Mouse (Mus musculus) kidney, embryonic 16.5 days (tissue): ENCODE results near the gene Traf3ip3. TPM values are rescaled to one million over a fixed set of nuclear protein-coding genes. Genes with fewer than 3 reads are reported as not detected.
A peak's percentile ranks its signal among the peaks of the same experiment; 100 is the strongest.

Source experiments
- ATAC-seq: fragments of 200-750 bp; cut with Nextera tagmentation; 2 replicates; pipeline ENCODE4 v1.8.0; 2017; ENCODE audit warnings: moderate TSS enrichment; ENCODE audit not compliant: low FRiP score, low TSS enrichment
- H3K27ac ChIP-seq: fragments of 300-500 bp; sonication (generic); 2 replicates; pipeline ENCODE4 v1.5.1; 2014; ENCODE audit warnings: low read length
- H3K27me3 ChIP-seq: fragments of 300-500 bp; sonication (generic); 2 replicates; pipeline ENCODE4 v1.6.1; 2014; ENCODE audit warnings: low read length, control low read depth, mixed read lengths; ENCODE audit not compliant: insufficient read depth
- H3K36me3 ChIP-seq: fragments of 300-500 bp; sonication (generic); 2 replicates; pipeline ENCODE4 v1.6.1; 2014; ENCODE audit warnings: low read length, control low read depth, mixed read lengths; ENCODE audit not compliant: insufficient read depth
- H3K4me1 ChIP-seq: fragments of 300-500 bp; sonication (generic); 2 replicates; pipeline ENCODE4 v1.6.1; 2014; ENCODE audit warnings: low read length, control low read depth, mixed read lengths; ENCODE audit not compliant: insufficient read depth
- H3K4me2 ChIP-seq: fragments of 300-500 bp; sonication (generic); replicated peaks from 2 replicates; pipeline ENCODE4 v1.6.1; 2014; ENCODE audit warnings: low read depth, low read length
- H3K4me3 ChIP-seq: fragments of 300-500 bp; sonication (generic); 2 replicates; pipeline ENCODE4 v1.5.1; 2014; ENCODE audit warnings: mild to moderate bottlenecking, low read length
- H3K9ac ChIP-seq: fragments of 300-500 bp; sonication (generic); replicated peaks from 2 replicates; pipeline ENCODE4 v1.6.1; 2014; ENCODE audit warnings: low read length
- H3K9me3 ChIP-seq: fragments of 300-500 bp; sonication (generic); 2 replicates; pipeline ENCODE4 v1.6.1; 2016; ENCODE audit warnings: low read length, control low read depth
- WGBS: fragments of 180-500 bp; shearing (Covaris S2); extraction: QIAGEN DNeasy Blood & Tissue Kit; methylation state at CpG from one replicate; pipeline ENCODE4 v1.1.7; 2014; 5-methylcytosine and 5-hydroxymethylcytosine counted together
- polyA plus RNA-seq: library from polyadenylated mRNA; unstranded; fragments of >200 nt; fragmentation: Nextera tagmentation; extraction: Ambion mirVana; gene quantifications from 2 replicates; pipeline ENCODE4 v1.2.1, GENCODE M21; 2015

The Traf3ip3 gene
- polyA plus RNA-seq, 1 experiment from 2014 or later, result 2.1 TPM

- Histone ChIP-seq H3K4me2 (no peak overlapping the region), H3K9ac (no peak overlapping the region), H3K4me1 (peaks cover 12% of the 10 kb centered on the region), H3K27me3 (no peaks in the 10 kb centered on the region), H3K27ac (no peak overlapping the region), H3K9me3 (no peaks in the 10 kb centered on the region), H3K36me3 (no peaks in the 10 kb centered on the region), H3K4me3 (no peak overlapping the region)
- no peak for ATAC-seq
- 87% methylated on average over 1 of the region's 1 CpGs for WGBS
These were observed 67.8 kb downstream of the Traf3ip3 start for GRCm38 (mm10) chr1:193133726-193134125.

- Histone ChIP-seq H3K9ac (no peak overlapping the region), H3K36me3 (peaks cover 6% of the 10 kb centered on the region), H3K27ac (no peak overlapping the region), H3K9me3 (no peaks in the 10 kb centered on the region), H3K4me1 (peaks cover 6% of the 10 kb centered on the region), H3K4me3 (no peak overlapping the region), H3K4me2 (no peak overlapping the region), H3K27me3 (no peaks in the 10 kb centered on the region)
- no peak for ATAC-seq
These were observed 69.1 kb downstream of the Traf3ip3 start for GRCm38 (mm10) chr1:193132385-193132784.

GRCm38 (mm10) chr1:193131311-193131948 lies 70.1 kb downstream of the Traf3ip3 start:
- no peak for ATAC-seq
- H3K4me2 ChIP-seq, result no peak overlapping the region
- WGBS, result 34% methylated on average over 6 of the region's 6 CpGs
- no peak overlapping the region for H3K9ac ChIP-seq
- H3K36me3 ChIP-seq, result peaks cover 16% of the 10 kb centered on the region
- H3K4me3 ChIP-seq, result no peak overlapping the region
- no peaks in the 10 kb centered on the region for H3K9me3 ChIP-seq
- no peaks in the 10 kb centered on the region for H3K27me3 ChIP-seq
- H3K27ac ChIP-seq, result no peak overlapping the region
- peaks cover 6% of the 10 kb centered on the region for H3K4me1 ChIP-seq

GRCm38 (mm10) chr1:193130839-193131238 lies 70.7 kb downstream of the Traf3ip3 start:
- no peak for ATAC-seq
- 66% methylated on average over 8 of the region's 8 CpGs for WGBS
- Histone ChIP-seq H3K27me3 (no peaks in the 10 kb centered on the region), H3K4me3 (peak overlapping the region; percentile 100; the same call in 1 of the 2 replicates), H3K27ac (no peak overlapping the region), H3K4me1 (peaks cover 6% of the 10 kb centered on the region), H3K9ac (0 out of 2 replicates have a peak overlapping the region, but pooled peaks have one; percentile 68), H3K36me3 (peaks cover 17% of the 10 kb centered on the region), H3K9me3 (no peaks in the 10 kb centered on the region), H3K4me2 (peak overlapping the region; percentile 61)

GRCm38 (mm10) chr1:193130456-193130825 lies 71.1 kb downstream of the Traf3ip3 start:
- no peak overlapping the region for H3K27ac ChIP-seq
- H3K9me3 ChIP-seq, result no peaks in the 10 kb centered on the region
- peaks cover 6% of the 10 kb centered on the region for H3K4me1 ChIP-seq
- peak overlapping the region; percentile 100 for H3K4me3 ChIP-seq
- H3K27me3 ChIP-seq, result no peaks in the 10 kb centered on the region
- H3K36me3 ChIP-seq, result peaks cover 17% of the 10 kb centered on the region
- peak overlapping the region; percentile 61 for H3K4me2 ChIP-seq
- H3K9ac ChIP-seq, result peak overlapping the region; percentile 68
- ATAC-seq, result peak; percentile 21
- WGBS, result 24% methylated on average over 11 of the region's 11 CpGs

GRCm38 (mm10) chr1:193129786-193130455 lies 71.6 kb downstream of the Traf3ip3 start, which contains the start of gene Diexf:
Diexf (minus strand) TSS chr1:193130272.
- H3K36me3 ChIP-seq, result peaks cover 17% of the 10 kb centered on the region
- no peaks in the 10 kb centered on the region for H3K27me3 ChIP-seq
- peak within 1 kb of the TSS; percentile 69 for H3K4me2 ChIP-seq
- peak within 1 kb of the TSS; percentile 62; the same call in 1 of the 2 replicates for H3K27ac ChIP-seq
- peak within 1 kb of the TSS; percentile 92 for H3K9ac ChIP-seq
- under 1% methylated on average over 61 of the region's 61 CpGs for WGBS
- H3K4me3 ChIP-seq, result peak within 1 kb of the TSS; percentile 100
- ATAC-seq, result peak; percentile 96
- H3K4me1 ChIP-seq, result peaks cover 6% of the 10 kb centered on the region
- no peaks in the 10 kb centered on the region for H3K9me3 ChIP-seq

GRCm38 (mm10) chr1:193129321-193129720 lies 72.2 kb downstream of the Traf3ip3 start:
- Histone ChIP-seq H3K27me3 (no peaks in the 10 kb centered on the region), H3K4me3 (peak overlapping the region; percentile 100), H3K4me1 (peaks cover 6% of the 10 kb centered on the region), H3K9me3 (no peaks in the 10 kb centered on the region), H3K9ac (peak overlapping the region; percentile 92), H3K4me2 (peak overlapping the region; percentile 69), H3K36me3 (peaks cover 17% of the 10 kb centered on the region), H3K27ac (no peak overlapping the region)
- WGBS, result 26% methylated on average over 5 of the region's 5 CpGs
- ATAC-seq, result no peak

GRCm38 (mm10) chr1:193128055-193128454 lies 73.4 kb downstream of the Traf3ip3 start:
- ATAC-seq, result no peak
- Histone ChIP-seq H3K4me3 (no peak overlapping the region), H3K27me3 (no peaks in the 10 kb centered on the region), H3K27ac (no peak overlapping the region), H3K9me3 (no peaks in the 10 kb centered on the region), H3K4me1 (peaks cover 6% of the 10 kb centered on the region), H3K9ac (no peak overlapping the region), H3K4me2 (no peak overlapping the region), H3K36me3 (peaks cover 27% of the 10 kb centered on the region)
- 96% methylated on average over 6 of the region's 6 CpGs for WGBS

GRCm38 (mm10) chr1:193125835-193126234 lies 75.7 kb downstream of the Traf3ip3 start:
- Histone ChIP-seq H3K4me1 (peaks cover 6% of the 10 kb centered on the region), H3K4me2 (no peak overlapping the region), H3K4me3 (no peak overlapping the region), H3K9me3 (no peaks in the 10 kb centered on the region), H3K36me3 (peaks cover 49% of the 10 kb centered on the region), H3K27me3 (no peaks in the 10 kb centered on the region), H3K9ac (no peak overlapping the region), H3K27ac (no peak overlapping the region)
- no peak for ATAC-seq
- 80% methylated on average over 4 of the region's 4 CpGs for WGBS
